Mouse (Mus musculus) forebrain, embryonic 14.5 days (tissue): ENCODE results near the gene Ppm1b. TPM values are rescaled to one million over a fixed set of nuclear protein-coding genes. Genes with fewer than 3 reads are reported as not detected.

ENCODE experiments used
- ATAC-seq: fragments of 200-750 bp; cut with Nextera tagmentation; 2 replicates; pipeline ENCODE4 v1.8.0; 2017; ENCODE audit warnings: mild to moderate bottlenecking, moderate library complexity
- DNase-seq: peaks from one replicate; pipeline ENCODE4 v3.0.0-alpha.2; 2015; ENCODE audit warnings: low spot score
- H3K27ac ChIP-seq: fragments of 300-500 bp; sonication (generic); 2 replicates; pipeline ENCODE4 v1.5.1; 2014; ENCODE audit warnings: low read depth, mild to moderate bottlenecking, control low read depth, low read length, moderate library complexity
- H3K27me3 ChIP-seq: fragments of 300-500 bp; sonication (generic); replicated peaks from 2 replicates; pipeline ENCODE4 v1.6.1; 2014; ENCODE audit warnings: low read length, control low read depth, mixed read lengths; ENCODE audit not compliant: control insufficient read depth, insufficient read depth
- H3K36me3 ChIP-seq: fragments of 300-500 bp; sonication (generic); 2 replicates; pipeline ENCODE4 v1.6.1; 2014; ENCODE audit warnings: low read length, control low read depth; ENCODE audit not compliant: control insufficient read depth, insufficient read depth
- H3K4me1 ChIP-seq: fragments of 300-500 bp; sonication (generic); 2 replicates; pipeline ENCODE4 v1.6.1; 2014; ENCODE audit warnings: antibody characterized with exemption, low read length, control low read depth; ENCODE audit not compliant: control insufficient read depth, insufficient read depth
- H3K4me2 ChIP-seq: fragments of 300-500 bp; sonication (generic); 2 replicates; pipeline ENCODE4 v1.6.1; 2014; ENCODE audit warnings: mild to moderate bottlenecking, control low read depth, low read length
- H3K4me3 ChIP-seq: fragments of 300-500 bp; sonication (generic); 2 replicates; pipeline ENCODE4 v1.5.1; 2014; ENCODE audit warnings: low read depth, low read length, control low read depth
- H3K9ac ChIP-seq: fragments of 300-500 bp; sonication (generic); 2 replicates; pipeline ENCODE4 v1.6.1; 2014; ENCODE audit warnings: mild to moderate bottlenecking, low read length, control low read depth, moderate library complexity
- H3K9me3 ChIP-seq: fragments of 300-500 bp; sonication (generic); replicated peaks from 2 replicates; pipeline ENCODE4 v1.6.1; 2016; ENCODE audit warnings: low read length, control low read depth, mixed read lengths; ENCODE audit not compliant: control insufficient read depth
- WGBS: fragments of 180-500 bp; shearing (Covaris S2); extraction: QIAGEN DNeasy Blood & Tissue Kit; methylation state at CpG from one replicate; pipeline ENCODE4 v1.1.7; 2014; 5-methylcytosine and 5-hydroxymethylcytosine counted together
- polyA plus RNA-seq: library from polyadenylated mRNA; unstranded; fragments of >200 nt; fragmentation: Nextera tagmentation; extraction: Ambion mirVana; gene quantifications from 2 replicates; pipeline ENCODE4 v1.2.1, GENCODE M21; 2014

Ppm1b gene
- polyA plus RNA-seq, 1 experiment from 2014 or later, result 73.9 TPM

GRCm38 (mm10) chr17:85073214-85073613 is 116.7 kb downstream of the Ppm1b start:
- 24% methylated on average over 7 of the region's 7 CpGs for WGBS
- no peak overlapping the region for H3K27ac ChIP-seq
- peaks cover 6% of the 10 kb centered on the region for H3K4me1 ChIP-seq
- H3K36me3 ChIP-seq, result peaks cover 63% of the 10 kb centered on the region
- ATAC-seq, result 0 out of 2 replicates have a peak, but pooled peaks have one; percentile 7
- H3K9me3 ChIP-seq, result no peaks in the 10 kb centered on the region
- H3K27me3 ChIP-seq, result no peaks in the 10 kb centered on the region
- no peak overlapping the region for H3K4me2 ChIP-seq
- H3K9ac ChIP-seq, result no peak overlapping the region
- H3K4me3 ChIP-seq, result no peak overlapping the region
- peak; percentile 4 for DNase-seq

Other genes with a start within 250 kb of the Ppm1b start
- 29.9 and 38.7 TPM in 2 replicates for gene Lrpprc, start 166.0 kb upstream of the Ppm1b start, polyA plus RNA-seq
- 0.19 and 0.36 TPM in 2 replicates for gene Slc3a1, start 71.6 kb downstream of the Ppm1b start, polyA plus RNA-seq
- gene Prepl, start 133.5 kb downstream of the Ppm1b start, polyA plus RNA-seq, result 83.7 and 96.6 TPM in 2 replicates
- 15.9 and 19.1 TPM in 2 replicates for gene Camkmt, start 133.8 kb downstream of the Ppm1b start, polyA plus RNA-seq